Mouse (Mus musculus): ENCODE data around the gene Tshr. TPM values are rescaled to one million over a fixed set of nuclear protein-coding genes. Genes with fewer than 3 reads are reported as not detected.
"Not testable (repeated sequence)": the region's sequence is repeated elsewhere in the genome, so short reads cannot be mapped to it uniquely, and the experiment has no call there.

The Tshr gene
- total RNA-seq, 2 experiments from 2014 or later = 0.27 to 0.36 TPM

DNA sequence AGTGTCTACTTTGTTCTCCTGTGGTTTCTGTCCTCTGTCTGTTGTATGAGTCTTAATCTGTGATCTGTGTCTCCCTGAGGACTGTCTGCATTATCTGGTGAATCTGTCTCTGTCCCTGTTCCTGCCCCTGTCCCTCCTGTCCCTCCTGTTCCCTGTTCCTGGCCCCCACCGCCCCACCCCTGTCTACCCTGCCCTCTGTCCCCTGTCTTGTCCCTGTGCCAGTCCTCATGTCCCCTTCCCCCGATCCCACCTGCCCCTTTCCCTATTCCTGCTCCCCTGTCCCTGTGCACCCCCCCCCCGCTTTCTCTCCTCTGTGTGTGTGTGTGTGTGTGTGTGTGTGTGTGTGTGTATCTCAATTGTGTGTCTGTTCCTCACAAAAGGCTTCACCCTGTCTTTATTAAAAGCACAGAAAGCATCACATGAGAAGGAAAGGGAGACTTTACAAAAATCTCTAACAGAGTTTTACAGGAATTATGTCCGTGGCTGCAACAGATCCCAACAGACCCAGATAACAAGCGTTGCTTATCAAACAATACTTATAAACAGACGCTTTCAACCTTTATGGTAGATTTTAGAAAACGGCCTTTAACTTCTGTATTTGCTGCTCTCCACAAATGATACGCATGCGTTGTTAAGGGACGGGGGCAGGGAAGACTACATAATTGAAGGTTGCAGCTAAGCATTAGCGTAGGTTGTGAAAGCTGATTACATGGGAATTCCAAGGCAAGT lies 111.3 kb downstream of the Tshr start:
- DNase-seq (ENCODE audit: low spot score in 2 of 2) = no peak

DNA sequence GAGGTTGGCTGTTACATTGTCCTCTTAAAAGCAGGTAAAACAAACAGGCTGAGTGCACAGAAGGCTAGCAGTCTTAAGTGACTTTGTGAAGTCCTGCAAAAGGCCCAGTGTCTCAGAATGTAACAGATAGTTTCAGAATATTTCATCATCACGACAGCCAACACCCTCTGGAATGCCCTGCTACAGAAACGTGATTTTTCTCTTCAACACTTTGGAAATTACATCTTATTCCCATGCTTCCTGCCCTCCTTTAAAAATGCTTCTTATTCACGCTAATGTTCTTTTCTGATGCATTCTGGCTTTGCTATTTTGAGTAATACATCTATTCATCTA lies 111.8 kb downstream of the Tshr start:
- no peak for DNase-seq (ENCODE audit: low spot score in 2 of 2)

DNA sequence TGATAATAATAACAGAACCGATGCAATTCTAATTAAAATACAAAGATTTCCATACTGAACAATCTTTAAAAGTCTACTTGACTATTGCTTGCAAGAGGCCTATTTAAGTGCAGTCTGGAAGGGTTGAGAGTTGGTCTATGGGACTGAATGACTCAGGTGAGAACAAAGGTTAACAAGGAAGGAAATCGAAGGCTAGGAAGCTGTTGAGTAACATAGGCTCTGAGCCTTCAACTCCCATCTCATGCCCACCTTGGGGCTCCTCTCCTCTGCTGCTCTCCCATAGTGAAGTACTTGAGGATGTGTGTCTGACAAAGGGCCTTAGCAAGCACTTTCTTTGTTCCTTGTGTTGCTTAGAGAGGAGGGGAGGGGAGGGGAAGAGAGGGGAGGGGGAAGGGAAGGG lies 116.1 kb downstream of the Tshr start:
- DNase-seq (ENCODE audit: low spot score in 2 of 2) = no peak

DNA sequence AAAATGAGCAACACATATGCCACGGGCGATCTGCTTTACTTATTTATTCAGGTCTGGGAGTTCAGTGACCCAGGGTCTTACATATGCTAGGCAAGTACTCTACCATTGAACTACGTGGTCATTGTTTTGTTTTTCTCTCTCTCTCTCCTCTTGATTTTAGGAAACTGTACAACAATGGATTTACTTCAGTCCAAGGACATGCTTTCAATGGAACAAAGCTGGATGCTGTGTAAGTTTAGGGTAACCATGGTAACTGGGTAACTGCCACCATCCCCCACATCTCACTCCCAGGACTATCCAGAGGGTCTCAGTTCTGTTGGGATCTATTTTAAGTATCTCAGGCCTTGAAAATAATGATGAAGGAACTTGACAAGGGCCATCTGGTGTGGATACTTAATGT lies 127.4 kb downstream of the Tshr start:
- DNase-seq (ENCODE audit: low spot score in 2 of 2) = no peak

DNA sequence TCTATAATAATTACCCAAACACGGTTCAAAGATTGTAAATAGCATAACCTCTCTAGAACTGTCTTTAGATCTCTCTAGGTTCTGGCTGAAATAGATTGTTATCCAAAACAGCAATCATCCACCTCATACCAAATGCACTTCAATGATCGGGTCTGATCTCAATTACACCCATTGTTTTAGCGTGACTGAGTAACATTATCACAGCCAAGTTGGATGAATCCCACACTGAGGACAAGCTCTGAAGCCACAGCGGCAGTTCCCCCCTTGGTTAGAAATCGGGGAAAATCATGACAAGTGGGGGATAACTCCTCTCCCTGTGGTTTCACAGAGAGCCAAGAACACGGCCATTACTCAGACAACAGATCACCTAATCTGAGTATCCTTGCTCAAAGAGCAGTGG lies 129.6 kb downstream of the Tshr start:
- no peak for DNase-seq (ENCODE audit: low spot score in 2 of 2)

DNA sequence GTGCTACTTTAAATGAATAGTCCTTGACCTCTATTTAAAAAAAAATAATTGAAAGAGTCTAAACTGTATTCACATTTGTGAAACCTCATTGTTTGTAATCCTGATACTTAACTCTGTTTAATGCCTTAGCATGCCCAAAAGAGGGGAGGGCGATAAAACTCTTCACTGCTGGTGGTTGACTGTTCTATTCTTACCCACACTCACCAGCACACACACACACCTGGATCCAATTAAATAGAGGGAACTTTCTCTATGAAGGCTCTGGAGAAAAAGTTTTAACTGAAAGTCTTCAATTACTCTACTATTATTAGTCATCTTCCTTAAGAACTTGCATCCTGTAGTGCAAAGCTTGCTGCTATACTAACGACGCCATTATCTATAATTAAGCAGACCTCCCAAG lies 133.4 kb downstream of the Tshr start:
- no peak for DNase-seq (ENCODE audit: low spot score in 2 of 2)

DNA sequence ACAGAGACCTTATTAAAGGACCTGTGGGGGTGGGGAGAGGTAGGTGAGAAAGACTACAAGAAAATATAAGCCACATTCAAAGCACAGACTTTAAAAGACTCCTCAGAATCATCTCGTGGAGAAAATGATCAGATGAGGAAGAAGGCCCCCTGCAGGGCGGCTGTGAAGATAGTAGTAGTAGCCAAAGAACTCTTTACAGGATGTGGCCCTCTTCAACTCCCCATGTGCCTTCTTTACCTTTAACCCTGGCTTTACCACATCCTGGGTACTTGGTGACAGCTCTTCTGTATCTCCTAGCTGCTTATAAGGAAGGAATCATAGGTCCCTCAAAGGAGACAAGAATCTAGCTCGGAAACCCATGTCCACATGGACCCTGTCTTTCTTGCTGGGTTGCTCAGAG lies 139.3 kb downstream of the Tshr start:
- no peak for DNase-seq (ENCODE audit: low spot score in 2 of 2)

DNA sequence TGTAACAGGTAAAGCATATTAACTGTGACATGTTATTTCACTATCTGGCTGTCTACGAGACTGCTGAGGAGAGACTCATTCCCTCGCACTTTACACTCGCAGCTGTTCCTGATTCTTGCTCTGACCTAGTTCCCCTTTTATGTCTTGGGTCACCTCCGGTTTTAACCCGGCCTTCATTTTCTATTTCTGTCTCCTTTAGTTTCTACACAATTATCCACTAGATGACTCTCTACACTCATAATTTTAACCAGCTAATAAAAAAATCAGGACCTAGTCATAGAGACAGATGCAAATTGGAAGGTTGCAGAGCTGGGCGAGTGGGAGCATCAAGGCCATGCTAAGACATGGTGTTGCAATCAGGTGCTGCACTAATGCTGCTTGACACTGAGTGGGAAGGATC lies 150.2 kb downstream of the Tshr start:
- DNase-seq (ENCODE audit: low spot score in 2 of 2) = no peak

DNA sequence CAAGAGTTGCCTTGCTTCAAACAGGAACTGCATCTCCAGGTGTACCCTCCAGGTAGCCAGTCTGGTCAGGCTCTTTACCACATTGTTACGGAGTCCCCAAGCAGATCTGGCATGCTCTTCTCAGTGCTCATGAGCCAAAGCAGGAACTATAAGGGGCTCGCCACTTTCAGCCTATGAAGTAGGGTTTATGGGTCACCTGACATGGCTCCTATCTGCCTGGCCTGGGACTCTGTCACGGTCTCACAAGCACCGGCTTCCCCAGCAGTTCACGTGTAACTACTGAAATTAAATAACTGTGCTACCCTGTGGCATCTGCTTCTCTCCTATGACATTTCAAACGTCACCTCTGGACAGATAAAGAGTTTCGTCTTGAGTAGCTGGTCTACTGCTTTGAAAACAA lies 155.8 kb downstream of the Tshr start:
- no peak for DNase-seq (ENCODE audit: low spot score in 2 of 2)

DNA sequence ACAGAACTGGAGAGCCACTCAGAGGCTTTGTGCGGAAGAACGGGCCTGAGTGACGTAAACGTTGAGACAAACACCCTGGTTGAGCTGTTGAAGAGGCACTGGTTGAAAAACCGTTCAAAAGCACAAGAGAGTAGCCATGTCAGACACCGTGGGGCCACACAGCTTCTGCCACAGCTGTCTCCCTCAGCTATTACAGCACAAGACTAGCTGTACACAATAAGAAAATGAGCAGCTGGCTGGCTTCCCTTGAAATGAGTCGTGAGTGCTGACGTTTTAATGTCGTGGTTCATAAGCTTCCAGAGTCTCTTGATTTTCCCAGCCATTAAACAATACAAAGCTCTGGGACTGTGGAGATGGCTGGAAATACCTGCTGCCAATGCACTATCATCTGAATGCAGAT lies 165.1 kb downstream of the Tshr start:
- DNase-seq (ENCODE audit: low spot score in 2 of 2) = no peak

DNA sequence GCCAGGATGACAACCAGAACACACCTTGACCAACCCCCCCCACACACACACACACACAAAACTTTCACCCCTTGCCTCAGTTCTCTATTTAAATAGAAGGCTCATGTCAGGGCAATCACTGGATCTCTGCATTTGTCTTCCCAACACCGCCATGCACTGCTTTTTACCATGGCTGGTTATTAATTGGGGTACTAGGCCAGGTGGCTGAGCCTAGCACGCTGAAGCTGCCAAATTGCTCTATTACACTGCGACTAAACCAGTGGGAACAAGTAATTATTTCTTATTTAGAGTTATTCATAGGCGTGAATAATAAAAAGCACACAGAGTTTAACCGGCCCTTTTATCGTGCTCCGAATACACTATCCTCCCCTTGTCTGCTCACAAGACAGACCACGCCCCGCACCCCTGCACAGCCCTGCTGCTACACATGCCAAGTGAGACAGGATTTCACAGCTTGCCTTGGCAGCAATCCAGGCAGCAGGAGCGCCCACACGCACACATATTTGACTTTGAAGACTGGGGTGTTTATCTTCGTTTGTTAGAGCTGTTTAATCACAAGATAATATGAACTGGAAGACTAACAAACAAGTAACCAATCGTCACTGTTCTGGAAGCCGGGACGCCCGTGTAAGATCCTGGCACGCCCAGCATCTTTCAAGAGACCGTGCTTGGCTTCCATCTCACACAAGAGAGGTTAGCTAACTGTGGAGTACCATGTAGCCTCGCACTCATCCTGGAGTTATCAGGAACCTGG lies 167.6 kb downstream of the Tshr start:
- peak; percentile 81 to 88 for DNase-seq (ENCODE audit: low spot score in 2 of 2)

DNA sequence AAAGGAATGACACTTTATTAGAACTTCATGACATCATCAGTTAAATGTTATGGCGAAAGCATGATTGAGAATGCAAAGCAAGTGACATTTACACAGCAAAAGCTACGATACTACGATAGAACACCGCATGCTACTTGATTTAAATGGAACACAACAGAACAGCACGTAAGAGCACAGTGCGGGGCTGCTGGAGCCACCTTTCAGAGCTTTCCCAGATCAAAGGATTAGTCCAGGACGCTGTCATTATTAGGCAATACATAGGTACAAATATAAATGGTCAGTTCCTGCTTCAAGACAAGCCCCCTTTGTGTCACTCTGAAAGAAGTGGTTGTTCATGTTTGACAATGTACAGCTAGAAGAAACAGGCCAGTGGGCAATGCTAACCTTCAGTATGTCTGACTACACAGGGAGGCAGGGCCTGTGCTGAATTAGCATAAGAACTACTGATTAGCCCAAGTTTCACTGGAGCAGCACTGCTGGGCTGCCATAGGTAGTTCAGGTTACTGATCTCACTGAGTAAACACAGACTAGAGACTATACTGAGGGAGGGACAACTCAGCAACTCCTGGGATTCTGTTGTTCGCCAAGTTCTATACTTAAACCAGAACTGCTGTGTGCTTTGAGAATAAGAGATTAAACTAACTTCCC lies 173.1 kb downstream of the Tshr start:
- not testable (repeated sequence) for DNase-seq (ENCODE audit: low spot score in 2 of 2)

DNA sequence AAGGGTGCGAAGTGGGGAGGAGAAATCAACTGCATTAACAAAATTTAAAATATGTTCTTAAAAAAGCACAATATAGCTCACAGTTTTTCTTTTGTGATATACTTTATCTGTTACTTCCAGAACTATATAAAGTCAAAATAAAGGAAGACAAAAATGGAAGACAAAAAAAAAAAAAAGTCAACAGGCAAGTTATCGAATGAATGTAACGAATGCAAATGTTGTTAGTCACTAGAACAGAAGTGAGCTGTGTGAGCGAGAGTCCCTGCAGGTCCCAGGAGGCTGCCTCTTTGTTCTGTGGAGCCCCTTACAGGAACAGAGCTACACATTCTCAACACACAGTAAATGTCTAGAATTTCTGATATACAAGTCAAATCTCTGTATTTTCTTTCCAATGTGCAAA lies 173.8 kb downstream of the Tshr start:
- DNase-seq (ENCODE audit: low spot score in 2 of 2) = not testable (repeated sequence)

DNA sequence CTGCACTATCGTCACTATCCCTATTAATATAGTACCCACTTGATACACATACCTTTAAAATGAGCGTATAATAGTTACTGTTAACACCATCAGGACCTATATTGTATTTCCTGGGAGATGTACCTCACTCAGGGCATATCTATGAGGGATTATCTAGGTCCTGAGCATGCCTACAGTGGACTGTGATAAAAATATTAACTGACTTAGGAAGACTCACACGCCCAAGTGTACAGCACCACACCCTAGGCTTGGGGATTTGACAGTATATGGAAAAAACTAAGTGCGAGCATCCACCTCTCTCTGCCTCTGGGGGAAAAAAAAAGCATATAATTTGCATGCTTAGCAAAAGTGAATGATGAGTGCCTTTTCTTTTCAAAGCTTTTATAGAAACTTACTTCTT lies 182.8 kb downstream of the Tshr start:
- no peak for DNase-seq (ENCODE audit: low spot score in 2 of 2)

DNA sequence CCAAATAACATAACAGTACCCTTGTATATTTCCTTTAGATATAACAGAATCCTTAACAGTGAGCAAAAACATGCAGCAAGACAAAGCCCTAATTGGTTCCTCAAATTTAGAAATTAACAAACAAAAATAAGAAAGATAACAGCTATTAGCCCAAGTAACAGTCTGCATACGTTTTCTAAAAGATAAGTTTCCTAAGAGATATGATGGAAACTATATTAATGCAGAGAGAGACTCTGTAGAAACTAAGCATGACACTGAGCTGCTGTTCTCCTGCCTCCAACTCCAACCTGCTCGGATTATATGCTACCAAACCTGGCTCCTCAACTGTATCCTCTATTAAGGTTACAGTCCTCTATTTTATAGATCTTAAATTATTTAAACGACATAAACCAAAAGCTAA lies 184.9 kb downstream of the Tshr start:
- no peak for DNase-seq (ENCODE audit: low spot score in 2 of 2)

DNA sequence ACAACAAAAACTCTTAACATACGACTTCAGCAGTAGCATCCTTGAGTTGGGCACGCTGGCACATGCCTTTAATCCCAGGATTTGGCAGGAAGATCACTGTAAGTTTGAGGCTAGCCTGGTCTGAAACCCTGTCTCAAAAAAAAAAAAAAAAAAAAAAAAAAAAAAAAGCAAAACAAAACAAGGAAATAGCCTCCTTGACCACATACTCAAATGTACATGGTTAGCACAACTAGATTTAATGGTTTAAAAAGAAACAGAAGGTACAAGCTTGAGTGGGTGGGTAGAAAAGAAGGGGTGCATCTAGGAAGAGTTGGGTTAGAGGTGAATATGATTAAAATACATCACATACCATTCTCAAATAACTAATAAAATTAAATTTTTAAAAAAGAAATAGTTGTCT lies 187.3 kb downstream of the Tshr start:
- no peak for DNase-seq (ENCODE audit: low spot score in 2 of 2)

DNA sequence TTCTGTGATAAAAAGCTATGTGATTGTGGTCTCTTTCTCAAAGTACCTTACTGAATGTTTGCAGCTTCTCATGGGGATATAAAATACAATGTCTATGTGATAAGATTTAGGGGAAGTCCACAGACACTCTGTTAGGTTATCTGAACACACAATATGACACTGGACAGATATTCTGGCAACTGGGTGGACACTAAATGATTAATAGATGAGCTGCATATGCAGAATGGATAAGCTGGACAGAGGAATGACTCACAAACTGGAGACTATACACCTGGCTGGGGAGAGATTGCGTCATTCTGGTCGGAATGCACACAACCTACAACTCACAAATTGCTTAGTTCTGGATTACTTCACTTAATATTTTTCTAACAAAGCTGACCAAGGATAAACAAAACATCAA lies 195.3 kb downstream of the Tshr start:
- DNase-seq (ENCODE audit: low spot score in 2 of 2) = no peak

DNA sequence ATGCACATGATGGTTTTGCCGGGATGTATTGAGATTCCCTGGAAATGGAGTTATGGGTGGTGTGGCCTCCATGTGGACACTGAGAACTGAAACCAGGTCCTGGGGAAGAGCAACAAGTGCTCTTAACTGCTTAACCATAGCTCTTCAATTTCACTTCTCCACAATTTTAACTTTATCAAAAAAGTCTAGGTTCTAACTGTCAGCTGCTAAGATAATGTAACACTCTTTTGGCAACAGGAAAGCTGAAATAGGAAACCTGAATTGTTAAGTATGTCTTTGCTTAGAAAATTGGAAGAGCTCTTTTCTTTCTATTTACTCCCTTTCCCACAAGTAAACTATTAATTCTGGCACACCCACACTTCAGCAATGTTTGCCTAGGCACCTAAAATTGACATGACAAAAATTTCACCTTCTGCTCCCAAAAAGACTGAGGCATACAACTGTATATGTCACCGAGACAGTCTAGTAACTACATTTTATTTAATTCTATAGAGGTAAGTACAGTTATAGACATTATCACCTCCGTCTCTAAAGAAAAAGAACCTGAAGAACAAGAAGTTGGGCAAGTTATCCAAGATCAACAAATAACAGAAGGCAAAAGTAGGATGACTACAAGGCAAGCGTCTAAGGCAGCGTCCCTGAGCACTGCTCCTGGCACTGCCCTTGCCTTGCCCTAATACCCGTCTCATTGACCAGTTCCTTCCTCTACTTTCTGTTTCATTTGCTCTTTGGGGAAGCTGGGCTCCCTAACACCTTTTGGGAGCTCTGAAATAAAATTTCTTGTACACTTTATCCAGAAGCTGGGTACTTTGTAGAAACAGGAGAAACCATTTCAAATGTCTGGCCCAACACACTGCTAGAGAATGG lies 197.1 kb downstream of the Tshr start:
- DNase-seq (ENCODE audit: low spot score in 2 of 2) = no peak

DNA sequence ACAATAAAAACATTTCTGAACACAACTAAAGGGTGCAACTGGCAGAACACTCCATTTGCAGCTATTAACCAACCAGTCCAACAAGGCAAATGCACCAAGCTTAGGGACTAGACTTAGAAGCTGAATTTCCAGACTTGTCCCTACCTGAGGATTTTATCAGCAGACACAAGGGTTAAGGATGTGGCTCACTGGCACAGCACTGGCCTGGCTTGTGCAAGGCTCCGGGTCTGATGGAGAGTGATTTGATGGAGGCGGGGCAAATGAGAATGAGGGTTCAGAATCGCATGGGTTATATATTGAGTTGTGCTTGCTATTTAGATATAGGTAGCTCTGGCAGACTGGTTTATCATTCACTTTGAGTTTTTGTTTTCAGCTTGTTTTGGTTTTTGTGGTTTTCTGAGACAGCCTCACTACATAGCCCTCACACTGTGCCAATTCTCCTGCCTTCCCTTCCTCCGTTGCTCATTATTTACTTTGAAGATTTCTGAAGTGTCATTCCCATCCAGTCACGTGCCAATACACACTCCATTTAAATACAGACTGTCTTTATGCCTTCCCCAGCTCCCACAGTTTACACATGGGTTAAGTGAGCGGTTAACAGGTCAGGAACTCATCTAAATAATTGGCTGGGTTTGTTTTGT lies 198.1 kb downstream of the Tshr start:
- DNase-seq (ENCODE audit: low spot score in 2 of 2) = no peak

DNA sequence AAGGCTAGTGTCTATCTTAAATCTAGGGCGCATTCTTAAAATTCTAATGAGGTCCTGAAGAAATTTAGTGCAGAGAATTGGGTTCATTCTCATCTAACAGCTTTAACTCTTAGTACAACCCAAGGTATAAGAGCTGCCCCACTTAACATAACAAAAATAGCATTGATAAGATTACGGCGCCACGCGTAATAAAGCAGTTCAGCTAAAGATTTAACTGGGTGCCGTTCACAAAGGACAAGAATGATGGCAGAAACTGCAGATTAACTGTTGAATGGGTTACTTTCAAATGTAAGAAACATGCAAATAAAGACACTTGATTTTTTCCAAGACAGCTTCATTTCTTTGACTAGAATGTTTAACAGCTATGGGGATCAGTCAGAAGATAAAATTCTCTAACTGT lies 199.0 kb downstream of the Tshr start:
- no peak for DNase-seq (ENCODE audit: low spot score in 2 of 2)

DNA sequence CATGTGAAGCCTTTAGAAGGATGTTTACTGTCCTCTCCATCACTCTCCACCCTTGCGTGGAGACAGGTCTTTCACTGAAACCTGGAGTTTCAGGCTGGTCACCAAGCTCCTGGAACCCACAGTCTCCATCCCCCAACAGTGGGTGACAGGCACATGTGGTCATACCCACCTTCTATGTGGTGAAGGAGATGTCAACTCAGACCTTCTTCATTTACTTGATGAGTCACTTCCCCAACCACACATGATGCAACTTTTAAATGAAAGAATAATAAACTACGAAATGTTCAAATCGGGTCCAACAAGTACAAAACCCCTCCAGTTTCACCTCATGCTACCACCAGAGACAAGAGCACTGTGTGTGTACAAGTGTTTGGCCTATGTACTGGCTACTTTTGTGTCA lies 200.8 kb downstream of the Tshr start:
- no peak for DNase-seq (ENCODE audit: low spot score in 2 of 2)

Data from layer of hippocampus, adult 18-20 months (tissue).